Mouse (Mus musculus) bone marrow macrophage, adult 2 months (primary cell): ENCODE measurements around the gene Dohh. TPM values are rescaled to one million over a fixed set of nuclear protein-coding genes. Genes with fewer than 3 reads are reported as not detected.

ENCODE experiments used
- H3K27ac ChIP-seq: 2 replicates; pipeline ENCODE4 v1.5.1; 2012; ENCODE audit warnings: low read depth, low read length; ENCODE audit not compliant: insufficient read depth
- H3K4me1 ChIP-seq: 2 replicates; pipeline ENCODE4 v1.6.1; 2012; ENCODE audit warnings: low read length; ENCODE audit not compliant: control insufficient read depth, insufficient read depth
- H3K4me3 ChIP-seq: 2 replicates; pipeline ENCODE4 v1.5.1; 2012; ENCODE audit warnings: mild to moderate bottlenecking, low read length, moderate library complexity; ENCODE audit not compliant: insufficient read depth
- CTCF ChIP-seq: IDR thresholded peaks from 2 replicates; pipeline ENCODE4 v1.5.1; 2012; ENCODE audit warnings: low read depth, mild to moderate bottlenecking, low read length, moderate library complexity
- POLR2A ChIP-seq: IDR thresholded peaks from 2 replicates; pipeline ENCODE4 v1.6.1; 2012; ENCODE audit warnings: mild to moderate bottlenecking, low read depth, low read length, borderline replicate concordance
- polyA plus RNA-seq: library from polyadenylated mRNA; stranded (reverse); fragments of >200 nt; gene quantifications from 2 replicates; pipeline ENCODE4 v1.2.4, GENCODE M21; 2012; ENCODE audit not compliant: missing spikeins, insufficient read depth, insufficient read length

The Dohh gene
- polyA plus RNA-seq, 1 experiment: 23.1 TPM

GRCm38 (mm10) chr10:81408871-81409291, 24.7 kb downstream of the Dohh start:
- Histone ChIP-seq H3K4me1 (peaks cover 55% of the 10 kb centered on the region), H3K27ac (peak overlapping the region; percentile 89), H3K4me3 (no peak overlapping the region)
- no peak for TF ChIP-seq POLR2A
- TF ChIP-seq CTCF: peak; percentile 35; the same call in 1 of the 2 replicates

GRCm38 (mm10) chr10:81409330-81409729, 25.1 kb downstream of the Dohh start:
- TF ChIP-seq CTCF: no peak
- TF ChIP-seq POLR2A: no peak
- Histone ChIP-seq H3K4me3 (peak overlapping the region; percentile 37), H3K27ac (peak overlapping the region; percentile 89), H3K4me1 (peaks cover 57% of the 10 kb centered on the region)

GRCm38 (mm10) chr10:81410350-81410749, 26.1 kb downstream of the Dohh start:
- H3K4me3 ChIP-seq: peak overlapping the region; percentile 37; the same call in 1 of the 2 replicates
- H3K27ac ChIP-seq: 0 out of 2 replicates have a peak overlapping the region, but pooled peaks have one; percentile 89
- TF ChIP-seq CTCF (no peak), POLR2A (no peak)
- peaks cover 51% of the 10 kb centered on the region for H3K4me1 ChIP-seq

GRCm38 (mm10) chr10:81410981-81411380, 26.8 kb downstream of the Dohh start:
- no peak overlapping the region for H3K4me3 ChIP-seq
- H3K4me1 ChIP-seq: peaks cover 46% of the 10 kb centered on the region
- no peak overlapping the region for H3K27ac ChIP-seq
- TF ChIP-seq CTCF (no peak), POLR2A (no peak)

GRCm38 (mm10) chr10:81411471-81412400, 27.5 kb downstream of the Dohh start:
- Histone ChIP-seq H3K4me1 (peaks cover 40% of the 10 kb centered on the region), H3K4me3 (no peak overlapping the region), H3K27ac (no peak overlapping the region)
- no peak for TF ChIP-seq POLR2A
- no peak for TF ChIP-seq CTCF

GRCm38 (mm10) chr10:81412586-81413309, 28.5 kb downstream of the Dohh start:
- Histone ChIP-seq H3K27ac (no peak overlapping the region), H3K4me1 (peaks cover 40% of the 10 kb centered on the region), H3K4me3 (no peak overlapping the region)
- TF ChIP-seq CTCF (no peak), POLR2A (no peak)

- TF ChIP-seq CTCF (no peak), POLR2A (no peak)
- peaks cover 31% of the 10 kb centered on the region for H3K4me1 ChIP-seq
- H3K27ac ChIP-seq: peak overlapping the region; percentile 28; the same call in 1 of the 2 replicates
- peak overlapping the region; percentile 26; the same call in 1 of the 2 replicates for H3K4me3 ChIP-seq
Measured at GRCm38 (mm10) chr10:81413310-81414261, 29.4 kb downstream of the Dohh start.

GRCm38 (mm10) chr10:81414682-81415081, 30.5 kb downstream of the Dohh start:
- TF ChIP-seq CTCF (no peak; the same call in 1 of the 2 replicates), POLR2A (no peak)
- no peak overlapping the region for H3K27ac ChIP-seq
- H3K4me3 ChIP-seq: no peak overlapping the region
- peaks cover 27% of the 10 kb centered on the region for H3K4me1 ChIP-seq

- peaks cover 22% of the 10 kb centered on the region for H3K4me1 ChIP-seq
Measured at GRCm38 (mm10) chr10:81415146-81415545, 30.9 kb downstream of the Dohh start.

More at GRCm38 (mm10) chr10:81415146-81415545, 30.9 kb downstream of the Dohh start:
- no peak overlapping the region for H3K27ac ChIP-seq
- no peak overlapping the region for H3K4me3 ChIP-seq
- TF ChIP-seq CTCF: no peak
- TF ChIP-seq POLR2A: no peak
